Mouse (Mus musculus): Measurements from ENCODE around the gene Atg101. TPM values are rescaled to one million over a fixed set of nuclear protein-coding genes. Genes with fewer than 3 reads are reported as not detected.

The Atg101 gene
- 59.5 and 77.0 TPM in 2 replicates for polyA plus RNA-seq (2016; fragmentation: Nextera tagmentation; extraction: Ambion mirVana)

- DNase-seq (ENCODE audit: low spot score) = peak; percentile 96
- Histone ChIP-seq H3K36me3 (peaks cover 29% of the 10 kb centered on the region), H3K27ac (peak within 1 kb of the TSS; percentile 97), H3K27me3 (ENCODE audit: insufficient read depth, poor library complexity, severe bottlenecking) (no peaks in the 10 kb centered on the region), H3K9me3 (no peaks in the 10 kb centered on the region), H3K4me3 (peak within 1 kb of the TSS; percentile 93), H3K4me1 (peaks cover 24% of the 10 kb centered on the region)
- WGBS = under 1% methylated on average over 61 of the region's 61 CpGs
Measured at GRCm38 (mm10) chr15:101283911-101284750, at the start of gene Atg101. Atg101 (plus strand) TSS chr15:101284272.

GRCm38 (mm10) chr15:101234611-101235341 lies 49.3 kb upstream of the Atg101 start:
- peaks cover 50% of the 10 kb centered on the region for H3K27me3 ChIP-seq (ENCODE audit: insufficient read depth, poor library complexity, severe bottlenecking)
- H3K27ac ChIP-seq = no peak overlapping the region
- no peaks in the 10 kb centered on the region for H3K9me3 ChIP-seq
- peaks cover 20% of the 10 kb centered on the region for H3K36me3 ChIP-seq
- H3K4me1 ChIP-seq = peaks cover 37% of the 10 kb centered on the region
- DNase-seq (ENCODE audit: low spot score) = no peak
- 76% methylated on average over 10 of the region's 10 CpGs for WGBS
- H3K4me3 ChIP-seq = no peak overlapping the region

GRCm38 (mm10) chr15:101235342-101235698 lies 48.8 kb upstream of the Atg101 start:
- no peaks in the 10 kb centered on the region for H3K9me3 ChIP-seq
- DNase-seq (ENCODE audit: low spot score) = no peak
- H3K4me3 ChIP-seq = no peak overlapping the region
- 40% methylated on average over 5 of the region's 5 CpGs for WGBS
- peaks cover 37% of the 10 kb centered on the region for H3K4me1 ChIP-seq
- peaks cover 48% of the 10 kb centered on the region for H3K27me3 ChIP-seq (ENCODE audit: insufficient read depth, poor library complexity, severe bottlenecking)
- H3K36me3 ChIP-seq = peaks cover 14% of the 10 kb centered on the region
- H3K27ac ChIP-seq = no peak overlapping the region

DNA sequence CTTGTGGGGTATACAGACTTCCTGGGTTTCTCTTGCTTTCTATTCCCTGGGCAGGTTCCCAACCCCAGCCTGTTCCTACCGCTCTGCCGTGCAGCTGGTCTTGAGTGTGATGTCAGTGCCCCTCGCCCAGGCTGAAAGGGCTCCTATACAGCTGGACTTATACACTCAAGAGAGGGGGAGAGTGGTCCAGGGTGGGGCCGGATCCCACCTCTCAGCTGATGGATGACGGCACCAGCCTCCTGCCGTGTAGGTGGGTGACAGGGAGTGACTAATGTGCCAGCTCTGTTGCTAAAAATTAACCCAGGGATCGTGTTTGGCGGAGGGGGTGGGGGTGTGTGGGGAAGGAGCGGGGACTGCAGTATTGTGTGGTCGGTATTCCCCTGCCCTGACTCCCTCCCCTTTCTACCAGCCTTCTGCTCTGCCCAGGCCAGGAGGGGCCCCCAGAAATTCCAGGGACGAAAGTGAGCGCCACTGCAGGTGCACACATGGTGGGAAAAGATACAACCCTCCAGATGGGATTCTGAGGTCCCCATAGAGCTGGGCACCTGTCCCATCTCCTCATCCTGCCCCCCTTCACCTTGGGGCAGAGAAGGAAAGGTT lies 48.2 kb upstream of the Atg101 start:
- Histone ChIP-seq H3K27ac (peak overlapping the region; percentile 29; the same call in 1 of the 2 replicates), H3K4me3 (no peak overlapping the region), H3K36me3 (peaks cover 9% of the 10 kb centered on the region), H3K4me1 (peaks cover 41% of the 10 kb centered on the region), H3K27me3 (ENCODE audit: insufficient read depth, poor library complexity, severe bottlenecking) (peaks cover 47% of the 10 kb centered on the region), H3K9me3 (no peaks in the 10 kb centered on the region)
- WGBS = 34% methylated on average over 12 of the region's 12 CpGs
- DNase-seq (ENCODE audit: low spot score) = no peak

DNA sequence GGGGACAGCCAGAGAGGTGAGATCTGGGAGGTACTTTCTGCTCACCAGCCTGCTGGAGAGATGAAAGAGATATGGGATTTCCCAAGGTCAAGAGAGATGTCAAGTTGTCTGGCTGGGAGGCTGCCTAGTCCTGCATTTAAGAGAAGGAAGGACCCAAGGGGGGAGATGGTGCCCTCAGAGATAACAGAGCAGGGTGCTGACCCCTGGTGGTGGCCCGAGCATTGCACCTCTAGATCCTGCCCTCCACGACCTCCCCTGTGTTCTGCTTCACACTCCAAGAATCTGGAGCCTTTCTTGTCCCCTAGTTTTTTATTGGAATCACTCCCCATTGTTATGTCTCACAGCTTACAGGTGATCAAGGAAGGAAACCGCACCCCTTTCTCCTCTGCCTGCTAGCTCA lies 47.2 kb upstream of the Atg101 start:
- 6% methylated on average over 3 of the region's 3 CpGs for WGBS
- H3K4me3 ChIP-seq = no peak overlapping the region
- no peak overlapping the region for H3K27ac ChIP-seq
- H3K36me3 ChIP-seq = no peaks in the 10 kb centered on the region
- DNase-seq (ENCODE audit: low spot score) = no peak
- H3K9me3 ChIP-seq = no peaks in the 10 kb centered on the region
- H3K4me1 ChIP-seq = peaks cover 44% of the 10 kb centered on the region
- peaks cover 38% of the 10 kb centered on the region for H3K27me3 ChIP-seq (ENCODE audit: insufficient read depth, poor library complexity, severe bottlenecking)

DNA sequence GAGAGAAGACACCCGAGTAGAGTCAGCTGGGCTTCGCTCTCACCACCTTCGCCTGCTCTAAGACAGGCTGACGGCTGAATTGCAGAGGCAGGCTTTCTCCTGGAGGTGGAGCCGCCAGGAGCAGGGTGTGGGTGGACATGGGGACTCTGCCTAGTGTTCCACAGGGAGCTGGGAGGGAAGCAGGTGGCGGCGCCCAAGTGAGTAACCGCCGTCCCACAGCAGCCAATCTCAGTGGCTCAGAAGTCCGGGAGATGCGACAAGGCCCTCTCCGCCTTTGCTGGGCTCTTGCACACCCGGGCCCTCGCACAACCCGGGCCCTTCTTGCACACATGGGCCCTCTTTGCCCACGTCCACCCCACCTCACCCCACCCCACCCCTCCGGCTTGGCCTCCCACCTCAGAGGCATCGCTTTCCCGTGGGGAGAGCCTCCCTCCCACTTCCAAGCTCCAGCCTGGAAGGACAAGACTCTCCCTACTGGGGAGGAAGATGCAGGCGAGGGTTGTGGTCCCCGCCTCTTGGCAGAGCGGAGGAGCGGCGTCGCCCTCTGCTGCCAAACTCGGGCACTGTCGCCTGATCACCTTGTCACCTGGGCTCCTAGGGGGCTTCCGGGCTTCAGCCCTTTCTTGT lies 45.1 kb upstream of the Atg101 start:
- 5% methylated on average over 28 of the region's 28 CpGs for WGBS
- H3K4me1 ChIP-seq = peaks cover 49% of the 10 kb centered on the region
- H3K9me3 ChIP-seq = no peaks in the 10 kb centered on the region
- H3K27me3 ChIP-seq (ENCODE audit: insufficient read depth, poor library complexity, severe bottlenecking) = peaks cover 24% of the 10 kb centered on the region
- H3K27ac ChIP-seq = peak overlapping the region; percentile 81
- peak overlapping the region; percentile 58 for H3K4me3 ChIP-seq
- DNase-seq (ENCODE audit: low spot score) = no peak
- H3K36me3 ChIP-seq = no peaks in the 10 kb centered on the region

DNA sequence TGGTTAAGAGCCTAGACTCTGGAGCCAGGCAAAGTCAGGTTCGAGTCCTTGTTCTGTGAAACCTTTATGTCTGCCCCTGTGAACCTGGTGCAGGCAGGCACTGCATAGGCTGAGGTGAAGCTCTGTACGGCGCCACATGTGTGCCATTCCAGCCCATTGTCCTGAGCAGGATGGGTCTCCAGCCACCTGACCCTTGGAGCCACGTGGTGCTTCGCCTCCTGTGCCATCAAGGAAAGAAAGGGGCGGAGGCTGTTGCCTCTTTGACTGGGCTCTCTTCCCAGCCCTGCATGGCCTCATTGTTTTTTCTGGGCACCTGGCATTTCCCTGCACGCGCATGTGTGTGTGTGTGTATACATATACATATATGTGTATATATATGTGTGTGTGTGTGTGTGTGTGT lies 44.3 kb upstream of the Atg101 start:
- DNase-seq (ENCODE audit: low spot score) = no peak
- WGBS = 71% methylated on average over 8 of the region's 8 CpGs
- peaks cover 49% of the 10 kb centered on the region for H3K4me1 ChIP-seq
- no peak overlapping the region for H3K27ac ChIP-seq
- peaks cover 22% of the 10 kb centered on the region for H3K27me3 ChIP-seq (ENCODE audit: insufficient read depth, poor library complexity, severe bottlenecking)
- H3K4me3 ChIP-seq = no peak overlapping the region
- H3K9me3 ChIP-seq = no peaks in the 10 kb centered on the region
- H3K36me3 ChIP-seq = no peaks in the 10 kb centered on the region

DNA sequence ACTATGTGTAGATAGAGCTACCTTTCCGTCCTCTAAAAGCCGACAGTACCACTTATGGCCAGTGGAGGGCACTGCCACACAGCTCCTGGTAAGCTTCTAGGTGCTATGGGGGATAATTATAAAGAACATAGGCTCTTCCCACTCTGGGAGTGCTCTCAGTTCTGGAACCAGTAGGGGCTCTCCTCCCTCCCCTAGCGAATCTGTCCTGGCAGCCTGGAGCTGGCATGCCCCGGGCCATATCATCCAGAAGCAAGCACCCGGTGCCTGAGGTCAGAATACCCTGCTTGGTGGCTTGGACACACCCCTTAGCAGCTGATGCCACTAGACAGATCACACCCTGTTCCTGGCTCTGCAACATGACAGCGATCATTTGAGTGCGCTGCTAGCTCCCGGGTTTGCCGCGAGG lies 43.3 kb upstream of the Atg101 start:
- H3K4me1 ChIP-seq = peaks cover 42% of the 10 kb centered on the region
- peak overlapping the region; percentile 91 for H3K27ac ChIP-seq
- peaks cover 12% of the 10 kb centered on the region for H3K27me3 ChIP-seq (ENCODE audit: insufficient read depth, poor library complexity, severe bottlenecking)
- peak overlapping the region; percentile 42 for H3K4me3 ChIP-seq
- peak; percentile 90 for DNase-seq (ENCODE audit: low spot score)
- H3K36me3 ChIP-seq = no peaks in the 10 kb centered on the region
- no peaks in the 10 kb centered on the region for H3K9me3 ChIP-seq
- WGBS = 5% methylated on average over 10 of the region's 10 CpGs

GRCm38 (mm10) chr15:101241236-101241635 lies 42.8 kb upstream of the Atg101 start:
- no peak for DNase-seq (ENCODE audit: low spot score)
- no peaks in the 10 kb centered on the region for H3K36me3 ChIP-seq
- H3K9me3 ChIP-seq = no peaks in the 10 kb centered on the region
- peak overlapping the region; percentile 42 for H3K4me3 ChIP-seq
- peaks cover 41% of the 10 kb centered on the region for H3K4me1 ChIP-seq
- peaks cover 8% of the 10 kb centered on the region for H3K27me3 ChIP-seq (ENCODE audit: insufficient read depth, poor library complexity, severe bottlenecking)
- H3K27ac ChIP-seq = peak overlapping the region; percentile 91
- 41% methylated on average over 9 of the region's 9 CpGs for WGBS

GRCm38 (mm10) chr15:101241853-101242252 lies 42.2 kb upstream of the Atg101 start:
- Histone ChIP-seq H3K27me3 (ENCODE audit: insufficient read depth, poor library complexity, severe bottlenecking) (peaks cover 7% of the 10 kb centered on the region), H3K36me3 (no peaks in the 10 kb centered on the region), H3K27ac (peak overlapping the region; percentile 91), H3K4me3 (peak overlapping the region; percentile 42; the same call in 1 of the 2 replicates), H3K9me3 (no peaks in the 10 kb centered on the region), H3K4me1 (peaks cover 45% of the 10 kb centered on the region)
- 51% methylated on average over 9 of the region's 9 CpGs for WGBS
- DNase-seq (ENCODE audit: low spot score) = no peak

DNA sequence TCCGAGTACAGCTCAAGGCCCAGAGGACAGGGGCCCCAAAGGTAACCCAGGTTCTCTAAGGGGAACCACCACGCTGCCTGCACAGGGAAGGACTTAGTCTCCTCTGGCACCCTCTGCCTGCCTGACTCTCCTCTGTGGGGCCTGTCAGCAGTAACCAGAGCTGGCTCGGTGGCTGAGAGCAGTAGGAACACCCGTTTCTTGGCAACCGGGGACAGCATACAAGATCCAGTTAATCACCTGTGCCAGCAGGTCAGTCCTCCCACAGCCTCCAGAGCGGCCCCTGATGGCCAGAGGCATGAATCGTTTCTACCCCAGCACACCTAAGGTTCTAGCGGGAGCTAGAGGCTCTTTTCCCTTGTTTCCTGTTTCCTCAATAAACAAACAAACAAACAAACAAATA lies 41.4 kb upstream of the Atg101 start:
- peaks cover 5% of the 10 kb centered on the region for H3K27me3 ChIP-seq (ENCODE audit: insufficient read depth, poor library complexity, severe bottlenecking)
- no peaks in the 10 kb centered on the region for H3K9me3 ChIP-seq
- peak overlapping the region; percentile 91 for H3K27ac ChIP-seq
- WGBS = 25% methylated on average over 8 of the region's 8 CpGs
- no peak for DNase-seq (ENCODE audit: low spot score)
- no peaks in the 10 kb centered on the region for H3K36me3 ChIP-seq
- H3K4me1 ChIP-seq = peaks cover 50% of the 10 kb centered on the region
- H3K4me3 ChIP-seq = no peak overlapping the region

GRCm38 (mm10) chr15:101244012-101244411 lies 40.1 kb upstream of the Atg101 start:
- no peak overlapping the region for H3K4me3 ChIP-seq
- H3K27me3 ChIP-seq (ENCODE audit: insufficient read depth, poor library complexity, severe bottlenecking) = no peaks in the 10 kb centered on the region
- no peaks in the 10 kb centered on the region for H3K36me3 ChIP-seq
- H3K27ac ChIP-seq = no peak overlapping the region
- peaks cover 55% of the 10 kb centered on the region for H3K4me1 ChIP-seq
- H3K9me3 ChIP-seq = no peaks in the 10 kb centered on the region
- DNase-seq (ENCODE audit: low spot score) = no peak
- WGBS = 67% methylated on average over 3 of the region's 3 CpGs

Data from heart, embryonic 10.5 days (tissue).